Mouse (Mus musculus): Measurements from ENCODE around the gene Mettl24.

The Mettl24 gene

DNA sequence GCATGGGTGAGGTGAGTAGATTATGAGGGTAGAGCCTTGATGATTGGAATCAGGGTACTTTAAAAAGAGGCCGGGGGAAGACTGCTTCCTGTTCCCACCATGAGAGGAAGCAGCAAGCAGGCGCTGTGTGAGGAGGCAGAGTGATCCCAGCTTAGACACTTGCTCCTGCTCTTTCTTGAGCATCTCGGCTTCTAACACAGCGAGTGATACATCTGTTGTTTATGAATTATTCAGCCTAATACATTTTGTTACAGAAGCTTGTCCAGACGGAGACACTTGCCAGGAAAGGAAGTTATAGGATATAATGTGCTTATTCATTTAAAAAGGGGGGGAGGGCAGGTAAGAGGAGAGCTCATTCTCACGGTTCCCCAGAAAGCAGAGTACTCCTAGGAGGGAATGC lies 142.9 kb downstream of the Mettl24 start:
- no peak for DNase-seq

- no peak for DNase-seq
These were observed 144.6 kb downstream of the Mettl24 start for GRCm38 (mm10) chr10:40827706-40828105.

GRCm38 (mm10) chr10:40830312-40830711 lies 147.2 kb downstream of the Mettl24 start:
- DNase-seq: no peak

GRCm38 (mm10) chr10:40831267-40831666 lies 148.2 kb downstream of the Mettl24 start:
- no peak for DNase-seq

- DNase-seq: no peak
These were observed 157.0 kb downstream of the Mettl24 start for GRCm38 (mm10) chr10:40840086-40840485.

GRCm38 (mm10) chr10:40843841-40844240 lies 160.8 kb downstream of the Mettl24 start:
- no peak for DNase-seq

- DNase-seq: no peak
These were observed 161.5 kb downstream of the Mettl24 start for GRCm38 (mm10) chr10:40844546-40844945.

DNA sequence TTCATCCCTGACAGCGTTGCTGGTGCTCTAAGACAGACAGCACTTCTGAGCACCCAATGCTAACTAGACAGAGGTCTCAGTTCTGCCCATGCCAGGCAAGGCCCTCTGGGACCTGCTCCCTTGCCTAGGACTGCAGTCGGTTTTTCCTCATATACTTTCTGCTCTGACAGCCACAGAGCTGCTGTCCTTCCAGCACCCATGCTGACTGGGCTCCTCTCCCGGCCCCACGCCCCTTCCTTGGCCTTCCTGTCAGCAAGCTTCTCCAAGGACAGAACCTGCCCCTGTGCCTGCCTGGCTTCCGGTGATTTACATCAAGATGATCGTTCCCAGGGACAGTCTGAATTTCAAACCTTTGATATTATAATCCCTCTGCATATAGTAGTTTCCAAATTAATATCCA lies 162.5 kb downstream of the Mettl24 start:
- DNase-seq: no peak

DNA sequence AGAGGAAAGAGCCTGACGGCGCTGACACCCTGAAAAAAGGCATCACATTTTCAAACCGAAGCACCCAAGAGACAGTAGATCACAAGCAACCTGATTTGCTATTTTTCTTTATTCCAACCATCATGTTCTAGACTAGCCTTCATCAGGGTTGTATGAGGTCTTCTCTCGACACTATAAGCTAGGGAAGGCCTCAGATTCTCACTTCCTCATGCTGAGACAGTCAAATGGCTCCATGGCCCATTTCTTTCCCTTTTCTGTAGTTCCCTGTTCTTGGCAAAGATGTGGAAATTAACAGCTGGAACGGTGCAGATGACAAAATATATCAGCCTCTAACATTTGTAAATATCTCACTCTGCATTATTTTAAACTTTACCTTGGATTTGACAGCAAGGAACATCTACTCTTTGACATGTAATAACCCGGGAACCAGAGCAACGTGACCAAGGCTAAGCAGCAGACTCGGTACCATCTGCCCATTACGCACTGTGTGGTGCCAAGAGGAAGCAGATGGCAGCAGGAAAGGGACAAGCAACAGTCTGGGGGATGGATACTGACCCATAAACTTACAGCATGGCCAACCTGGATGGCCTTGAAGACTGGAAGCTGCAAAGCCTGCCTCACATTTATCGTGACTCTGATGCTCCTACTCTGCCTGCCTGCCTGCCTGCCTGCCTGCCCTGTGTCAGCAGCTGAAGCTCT lies 164.2 kb downstream of the Mettl24 start:
- DNase-seq: no peak

DNA sequence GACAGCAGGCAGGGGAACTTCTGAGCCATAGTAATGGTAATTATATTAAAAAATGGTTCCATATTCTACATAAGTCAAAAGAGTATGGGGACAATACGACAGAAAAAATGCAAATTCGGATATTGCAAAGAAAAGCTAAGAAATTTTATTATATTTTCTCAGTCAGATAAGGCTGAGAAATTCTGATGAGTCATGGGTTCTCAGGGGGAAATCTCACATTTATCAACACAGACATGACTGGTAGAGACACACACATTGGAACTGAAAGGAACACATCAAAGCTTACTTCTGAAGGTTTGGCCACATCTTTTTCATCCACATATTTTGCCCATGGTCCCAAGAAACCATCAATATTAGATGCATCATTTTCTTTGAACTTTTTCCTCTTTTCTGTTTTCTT lies 167.6 kb downstream of the Mettl24 start:
- no peak for DNase-seq

DNA sequence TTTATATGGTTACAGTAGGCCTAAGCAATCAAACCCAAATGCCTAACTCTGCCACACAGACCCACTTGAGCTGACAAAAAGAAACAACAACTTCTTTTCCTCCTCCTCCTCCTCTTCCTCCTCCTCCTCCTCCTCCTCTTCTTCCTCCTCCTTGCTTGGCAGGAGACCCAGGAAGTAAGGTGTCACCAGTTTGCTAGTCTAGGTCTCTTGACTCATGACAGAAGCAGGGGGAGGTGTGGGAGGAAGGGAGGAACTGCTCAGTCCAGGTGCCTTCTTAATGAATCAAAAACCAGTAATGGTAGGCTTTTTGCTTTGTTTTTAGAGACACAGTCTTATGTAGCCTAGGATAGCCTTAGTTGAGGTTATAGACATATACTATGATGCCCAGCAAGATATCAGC lies 168.1 kb downstream of the Mettl24 start:
- DNase-seq: no peak

- DNase-seq: peak; percentile 13
These were observed 172.5 kb downstream of the Mettl24 start for GRCm38 (mm10) chr10:40855616-40856015.

- DNase-seq: no peak
These were observed 173.6 kb downstream of the Mettl24 start for GRCm38 (mm10) chr10:40856703-40857102.

DNA sequence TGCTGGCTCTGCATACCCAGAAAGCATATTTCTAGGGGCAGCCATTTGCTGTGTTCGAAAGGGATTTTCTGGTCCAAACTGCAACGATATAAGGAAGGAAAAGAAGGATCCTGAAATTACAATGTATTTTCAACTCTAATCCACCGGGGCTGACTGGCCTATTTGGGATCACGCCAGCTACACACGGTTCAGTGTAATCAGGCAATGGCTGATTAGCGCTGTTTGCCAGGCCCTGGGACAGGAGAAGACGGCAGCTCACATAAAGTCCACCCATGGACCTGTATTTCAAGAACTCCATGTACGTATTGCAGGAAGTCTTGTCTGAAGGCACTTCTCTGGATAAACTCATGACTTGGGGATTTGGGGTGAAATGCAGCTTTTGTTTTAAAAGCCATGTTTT lies 174.5 kb downstream of the Mettl24 start:
- no peak for DNase-seq

Measured in lung, postnatal 36 days (tissue).